Mouse (Mus musculus) heart, postnatal 0 days (tissue): ENCODE measurements around the gene F2rl2. TPM values are rescaled to one million over a fixed set of nuclear protein-coding genes. Genes with fewer than 3 reads are reported as not detected.

ENCODE experiments used
- ATAC-seq: fragments of 200-750 bp; cut with Nextera tagmentation; 2 replicates; pipeline ENCODE4 v1.8.0; 2017; ENCODE audit warnings: low read depth, moderate number of reproducible peaks, moderate library complexity; ENCODE audit not compliant: insufficient read depth
- DNase-seq: peaks from one replicate; pipeline ENCODE4 v3.0.0-alpha.2; 2016; ENCODE audit warnings: low spot score
- H3K27ac ChIP-seq: fragments of 300-500 bp; sonication (generic); 2 replicates; pipeline ENCODE4 v1.5.1; 2014; ENCODE audit warnings: low read depth, mild to moderate bottlenecking
- H3K27me3 ChIP-seq: fragments of 300-500 bp; sonication (generic); 2 replicates; pipeline ENCODE4 v1.6.1; 2014; ENCODE audit warnings: low read length, mixed read lengths; ENCODE audit not compliant: control insufficient read depth, insufficient read depth
- H3K36me3 ChIP-seq: fragments of 300-500 bp; sonication (generic); replicated peaks from 2 replicates; pipeline ENCODE4 v1.6.1; 2014; ENCODE audit warnings: low read length, mixed read lengths; ENCODE audit not compliant: control insufficient read depth, insufficient read depth
- H3K4me1 ChIP-seq: fragments of 300-500 bp; sonication (generic); 2 replicates; pipeline ENCODE4 v1.6.1; 2014; ENCODE audit warnings: antibody characterized with exemption; ENCODE audit not compliant: control insufficient read depth, insufficient read depth
- H3K4me2 ChIP-seq: fragments of 300-500 bp; sonication (generic); 2 replicates; pipeline ENCODE4 v1.6.1; 2014; ENCODE audit warnings: low read depth, mild to moderate bottlenecking, low read length, moderate library complexity
- H3K4me3 ChIP-seq: fragments of 300-500 bp; sonication (generic); 2 replicates; pipeline ENCODE4 v1.5.1; 2014; ENCODE audit warnings: low read depth, low read length
- H3K9ac ChIP-seq: fragments of 300-500 bp; sonication (generic); replicated peaks from 2 replicates; pipeline ENCODE4 v1.6.1; 2014; ENCODE audit warnings: low read depth, low read length, mixed read lengths
- H3K9me3 ChIP-seq: fragments of 300-500 bp; sonication (generic); replicated peaks from 2 replicates; pipeline ENCODE4 v1.6.1; 2016; ENCODE audit warnings: low read length; ENCODE audit not compliant: control insufficient read depth
- CTCF ChIP-seq: IDR thresholded peaks from 2 replicates; pipeline ENCODE4 v1.5.1; 2016; ENCODE audit warnings: antibody characterized with exemption, control low read depth, low read depth
- EP300 ChIP-seq: IDR thresholded peaks from 2 replicates; pipeline ENCODE4 v1.6.1; 2016; ENCODE audit warnings: antibody characterized with exemption, low read depth
- WGBS: fragments of 180-500 bp; shearing (Covaris S2); extraction: QIAGEN DNeasy Blood & Tissue Kit; methylation state at CpG from one replicate; pipeline ENCODE4 v1.1.7; 2014; 5-methylcytosine and 5-hydroxymethylcytosine counted together
- polyA plus RNA-seq: library from polyadenylated mRNA; unstranded; fragments of >200 nt; fragmentation: Nextera tagmentation; extraction: Ambion mirVana; gene quantifications from 2 replicates; pipeline ENCODE4 v1.2.1, GENCODE M21; 2015
- total RNA-seq: library from RNA; depleted of rRNA; stranded (reverse); fragments of >200 nt; gene quantifications from 2 replicates; pipeline ENCODE4 v1.2.3, GENCODE M21; 2014; ENCODE audit warnings: low replicate concordance

F2rl2 gene
- total and polyA plus RNA-seq, 2 experiments from 2014 or later = 0.05 TPM; not detected in 1

DNA sequence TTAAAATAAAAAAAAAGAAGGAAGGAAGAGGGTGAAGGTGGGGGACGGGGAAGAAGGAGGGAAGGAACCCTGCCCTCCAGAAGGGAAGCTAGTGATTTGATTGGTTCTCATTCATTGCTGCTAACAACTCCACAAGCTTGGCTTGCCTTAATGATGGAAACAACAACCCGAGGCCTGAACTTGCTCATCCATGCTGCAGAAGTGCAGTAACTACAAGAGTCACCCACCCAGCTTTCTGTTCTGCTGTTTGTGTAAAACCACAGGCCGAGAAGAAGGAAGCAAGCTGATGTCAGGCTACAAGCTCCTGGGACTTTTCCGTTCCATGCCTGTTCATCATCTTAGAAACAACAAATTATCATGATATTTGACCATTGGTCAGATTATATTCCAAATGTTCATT, 18.7 kb downstream of the F2rl2 start:
- Histone ChIP-seq H3K27ac (no peak overlapping the region), H3K4me1 (no peaks in the 10 kb centered on the region), H3K9me3 (no peaks in the 10 kb centered on the region), H3K36me3 (no peaks in the 10 kb centered on the region), H3K4me3 (no peak overlapping the region), H3K4me2 (no peak overlapping the region), H3K27me3 (no peaks in the 10 kb centered on the region), H3K9ac (no peak overlapping the region)
- 59% methylated on average over 4 of the region's 4 CpGs for WGBS
- DNase-seq = no peak
- no peak for ATAC-seq
- no peak for TF ChIP-seq CTCF
- no peak for TF ChIP-seq EP300

DNA sequence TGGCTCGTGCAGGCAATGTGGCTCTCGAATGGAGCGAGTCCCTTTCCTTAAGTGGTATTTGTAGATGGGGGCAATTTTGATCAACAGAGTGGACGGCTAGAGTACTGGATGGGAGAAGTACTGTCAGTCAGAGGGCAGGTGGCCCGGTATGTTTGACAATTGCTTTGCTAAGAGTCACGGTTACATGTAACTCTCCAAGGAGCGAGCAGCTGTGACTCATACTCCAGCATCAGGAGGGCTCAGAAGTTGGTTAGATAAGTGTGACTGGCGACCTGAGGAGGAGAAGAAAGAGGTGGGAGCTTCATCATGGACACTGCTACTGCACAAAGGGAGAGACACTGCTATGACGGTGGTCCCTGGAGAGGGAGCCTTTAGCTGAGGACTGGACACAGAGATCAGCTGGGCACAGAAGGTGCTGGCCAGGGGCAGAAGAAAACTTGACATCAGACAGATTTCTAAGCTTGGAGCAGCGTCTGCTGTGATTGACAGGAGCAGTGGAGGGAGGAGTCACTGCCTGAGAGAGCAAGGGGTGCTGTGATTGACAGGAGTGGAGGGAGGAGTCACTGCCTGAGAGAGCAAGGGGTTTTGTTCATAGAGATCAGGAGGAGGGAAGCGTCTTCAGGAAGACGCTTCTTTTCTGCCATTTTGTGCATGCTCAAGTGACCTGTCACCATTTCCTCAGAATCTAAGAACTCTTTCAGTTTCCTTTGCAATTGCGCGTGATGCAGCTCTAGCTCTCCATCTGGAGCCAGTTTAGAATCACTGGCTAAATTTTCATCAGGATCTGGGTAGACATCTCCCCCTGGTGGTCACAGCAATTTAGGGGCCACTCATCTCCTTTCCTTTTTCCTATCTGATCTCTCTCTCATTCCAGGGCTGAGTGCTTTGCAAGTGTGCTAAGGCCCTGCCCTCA, 22.9 kb downstream of the F2rl2 start:
- ATAC-seq (peak; percentile 71), DNase-seq (peak; percentile 77)
- Histone ChIP-seq H3K27me3 (no peaks in the 10 kb centered on the region), H3K4me1 (no peaks in the 10 kb centered on the region), H3K27ac (no peak overlapping the region), H3K9me3 (no peaks in the 10 kb centered on the region), H3K36me3 (no peaks in the 10 kb centered on the region), H3K9ac (no peak overlapping the region), H3K4me2 (peak overlapping the region; percentile 55), H3K4me3 (peak overlapping the region; percentile 34)
- TF ChIP-seq CTCF = peak; percentile 83
- TF ChIP-seq EP300 = no peak
- WGBS = 47% methylated on average over 14 of the region's 14 CpGs

DNA sequence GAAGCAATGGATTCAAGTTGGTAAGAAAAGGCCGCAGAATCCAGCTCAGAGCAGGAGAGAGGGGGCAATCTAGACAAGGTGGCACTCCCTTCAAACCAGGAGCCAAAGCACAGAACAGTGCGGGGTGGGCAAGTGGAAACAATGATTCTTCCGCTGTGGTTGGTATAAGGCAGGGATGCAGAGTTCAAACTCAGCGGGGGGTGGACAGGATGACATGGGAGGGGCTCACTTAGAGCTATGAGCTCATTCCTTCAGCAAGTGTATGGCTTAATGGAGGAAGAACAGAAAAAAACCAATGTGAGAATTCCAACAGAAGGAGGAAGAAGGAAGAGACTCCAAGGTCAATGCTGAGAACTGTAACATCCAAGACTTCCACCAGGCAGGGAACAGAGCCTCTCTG, 33.8 kb downstream of the F2rl2 start:
- Histone ChIP-seq H3K4me3 (no peak overlapping the region), H3K36me3 (no peaks in the 10 kb centered on the region), H3K9me3 (no peaks in the 10 kb centered on the region), H3K4me2 (no peak overlapping the region), H3K4me1 (no peaks in the 10 kb centered on the region), H3K9ac (no peak overlapping the region), H3K27me3 (no peaks in the 10 kb centered on the region), H3K27ac (no peak overlapping the region)
- no peak for DNase-seq
- ATAC-seq = no peak
- 72% methylated on average over 4 of the region's 4 CpGs for WGBS
- TF ChIP-seq CTCF (no peak), EP300 (no peak)

DNA sequence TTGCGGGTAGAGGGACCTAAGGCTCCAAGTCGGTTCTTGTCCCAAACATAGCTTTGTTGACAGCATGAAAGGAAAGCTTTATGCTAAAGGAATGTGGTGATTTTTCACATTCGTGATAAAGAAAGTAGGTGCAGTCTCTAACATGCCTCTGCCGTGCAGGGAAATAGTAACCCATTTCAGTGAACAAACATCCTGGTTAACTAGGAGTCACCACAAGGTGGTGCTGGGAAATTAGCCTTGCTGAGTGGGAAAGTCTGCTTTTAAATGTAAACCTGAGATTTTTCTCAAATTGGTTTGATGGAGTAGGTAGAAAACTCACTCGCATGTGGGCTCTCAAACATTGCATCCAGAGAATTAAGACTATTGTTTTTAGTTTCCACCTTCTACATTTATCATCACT, 43.0 kb downstream of the F2rl2 start:
- Histone ChIP-seq H3K27ac (no peak overlapping the region), H3K9me3 (no peaks in the 10 kb centered on the region), H3K36me3 (no peaks in the 10 kb centered on the region), H3K9ac (no peak overlapping the region), H3K4me3 (no peak overlapping the region), H3K4me1 (no peaks in the 10 kb centered on the region), H3K27me3 (no peaks in the 10 kb centered on the region), H3K4me2 (no peak overlapping the region)
- ATAC-seq = no peak
- WGBS = 62% methylated on average over 5 of the region's 5 CpGs
- no peak for DNase-seq
- TF ChIP-seq EP300 (no peak), CTCF (peak; percentile 26; the same call in 1 of the 2 replicates)

DNA sequence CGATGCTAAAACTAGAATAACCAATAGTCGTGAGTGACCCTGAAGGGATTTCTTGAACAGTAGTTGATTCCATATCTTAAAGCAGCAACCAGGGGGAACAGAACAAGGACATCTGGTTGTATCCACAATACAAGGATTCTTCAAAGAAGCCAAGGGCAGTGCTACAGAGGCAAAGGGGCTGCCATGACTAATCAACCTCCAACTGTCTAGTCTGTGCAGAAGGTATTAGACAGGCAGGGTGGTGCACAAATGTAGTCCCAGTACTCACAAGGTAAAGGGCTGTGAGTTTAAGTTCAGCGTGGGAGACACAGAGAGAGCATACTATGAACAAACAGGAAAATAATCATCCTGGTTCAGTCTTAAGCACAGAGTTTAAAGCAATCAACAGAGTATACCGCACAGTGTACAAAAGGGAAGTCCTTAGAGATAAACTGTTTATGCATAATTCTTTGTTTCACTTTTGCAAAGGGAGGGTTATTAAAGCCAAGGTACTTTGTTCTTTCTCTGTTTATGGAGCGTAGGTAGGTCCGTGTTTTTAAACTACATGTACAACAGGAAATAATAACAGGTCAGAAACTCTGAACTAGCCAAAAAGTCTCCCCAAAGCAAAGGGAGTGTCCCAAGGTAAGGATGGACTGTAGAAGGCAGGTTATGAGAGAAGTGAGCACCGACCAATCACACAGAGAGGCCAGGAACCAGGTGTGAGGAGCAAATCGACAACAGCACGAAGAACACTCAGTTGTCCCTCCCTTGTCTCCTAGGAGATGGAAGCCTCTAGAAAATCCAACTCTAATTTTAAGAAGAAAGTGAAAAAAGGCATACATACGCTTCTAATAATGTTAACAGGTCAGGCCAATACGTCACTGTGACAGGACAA, 45.4 kb downstream of the F2rl2 start:
- Histone ChIP-seq H3K27me3 (no peaks in the 10 kb centered on the region), H3K9ac (no peak overlapping the region), H3K36me3 (no peaks in the 10 kb centered on the region), H3K27ac (no peak overlapping the region), H3K4me1 (no peaks in the 10 kb centered on the region), H3K4me3 (no peak overlapping the region), H3K4me2 (no peak overlapping the region), H3K9me3 (no peaks in the 10 kb centered on the region)
- no peak for TF ChIP-seq CTCF
- no peak for TF ChIP-seq EP300
- ATAC-seq (no peak), DNase-seq (no peak)
- 81% methylated on average over 11 of the region's 11 CpGs for WGBS
